Mouse (Mus musculus): ENCODE results near the gene Atf7ip2. TPM values are rescaled to one million over a fixed set of nuclear protein-coding genes. Genes with fewer than 3 reads are reported as not detected.
"Not testable (repeated sequence)": the region's sequence is repeated elsewhere in the genome, so short reads cannot be mapped to it uniquely, and the experiment has no call there.

Gene Atf7ip2
- under 1 TPM in 1 of 2 experiments, not detected in 1; 0.38 TPM for total RNA-seq (2021)
- long read RNA-seq = 0 reads

GRCm38 (mm10) chr16:10192679-10193506, at the start of gene Atf7ip2:
Gene Atf7ip2, plus strand, starts transcription at chr16:10192712.
- peak; percentile 58 to 72 for DNase-seq (ENCODE audit: low spot score in 2 of 2)

GRCm38 (mm10) chr16:10143166-10143565, 49.3 kb upstream of the Atf7ip2 start:
- no peak for DNase-seq (ENCODE audit: low spot score in 2 of 2)

DNA sequence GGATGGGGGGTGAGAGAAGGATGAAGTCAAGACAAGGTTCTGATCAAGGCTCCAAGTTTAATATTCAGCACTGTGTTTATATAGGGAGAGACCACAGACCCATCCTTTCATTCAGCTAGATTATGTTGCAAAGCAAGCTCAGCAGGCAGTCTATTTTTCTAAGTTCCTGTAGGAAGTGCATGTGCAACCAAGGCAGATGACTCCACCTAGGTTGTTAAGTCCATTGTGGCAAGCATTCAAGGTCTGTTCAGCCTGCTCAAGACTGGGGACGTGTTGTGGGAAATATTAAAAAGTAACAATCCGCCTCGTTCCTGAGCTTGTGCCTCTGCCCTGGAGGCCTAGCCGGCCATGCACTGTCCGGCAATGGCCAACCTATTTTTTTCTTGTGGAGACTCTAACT, 45.1 kb upstream of the Atf7ip2 start:
- DNase-seq (ENCODE audit: low spot score in 2 of 2) = no peak

- DNase-seq (ENCODE audit: low spot score in 2 of 2) = no peak
Observed at GRCm38 (mm10) chr16:10169123-10169905, 23.2 kb upstream of the Atf7ip2 start.

GRCm38 (mm10) chr16:10170005-10170404, 22.5 kb upstream of the Atf7ip2 start, which contains the start of gene Rpl39l:
Gene Rpl39l, plus strand, starts transcription at chr16:10170226.
- DNase-seq (ENCODE audit: low spot score in 2 of 2) = no peak

GRCm38 (mm10) chr16:10171276-10171675, 21.2 kb upstream of the Atf7ip2 start:
- no peak for DNase-seq (ENCODE audit: low spot score in 2 of 2)

GRCm38 (mm10) chr16:10172179-10172820, 20.2 kb upstream of the Atf7ip2 start:
- DNase-seq (ENCODE audit: low spot score in 2 of 2) = no peak

DNA sequence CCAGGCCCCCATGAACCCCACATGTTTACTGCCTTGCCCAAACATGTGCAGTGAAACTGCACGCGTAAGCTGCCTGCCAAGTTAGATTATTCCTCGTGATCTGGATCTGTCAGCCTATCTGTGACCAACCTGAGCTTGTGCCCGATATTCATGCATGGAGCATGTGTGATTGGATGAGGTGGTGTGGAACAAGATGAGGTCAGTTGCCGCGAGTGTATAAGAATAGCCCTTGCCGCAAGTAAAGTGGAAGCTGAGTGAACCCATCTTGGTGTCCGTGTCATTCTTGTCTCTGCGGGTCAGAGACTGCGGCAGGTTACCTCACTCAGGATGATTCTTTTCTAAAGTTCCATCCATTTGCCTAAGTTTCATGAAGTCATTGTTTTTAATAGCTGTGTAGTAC, 5.1 kb upstream of the Atf7ip2 start:
- DNase-seq (ENCODE audit: low spot score in 2 of 2) = not testable (repeated sequence)

GRCm38 (mm10) chr16:10208777-10209176, 16.3 kb downstream of the Atf7ip2 start:
- no peak for DNase-seq (ENCODE audit: low spot score in 2 of 2)

DNA sequence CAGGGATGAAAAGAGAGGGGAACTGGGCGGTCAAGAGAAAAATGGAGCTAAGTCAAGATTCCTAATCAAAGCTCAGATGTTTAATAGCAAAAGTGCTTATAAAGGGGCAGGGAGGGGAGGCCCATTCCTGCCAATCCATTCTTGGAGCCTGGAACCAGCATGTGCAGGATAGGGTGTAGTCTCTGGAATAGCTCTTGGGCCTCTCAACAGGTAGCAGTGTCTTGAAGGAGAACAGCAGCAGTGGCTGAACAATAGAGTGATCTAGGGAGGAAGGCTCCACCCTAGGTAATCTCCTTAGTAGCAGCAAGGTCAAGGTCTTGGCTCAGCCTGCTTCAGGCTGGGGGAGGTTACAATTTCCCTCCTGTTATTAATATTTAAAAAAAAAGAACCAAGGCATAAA, 23.9 kb downstream of the Atf7ip2 start:
- not testable (repeated sequence) for DNase-seq (ENCODE audit: low spot score in 2 of 2)

- not testable (repeated sequence) for DNase-seq (ENCODE audit: low spot score in 2 of 2)
Observed at GRCm38 (mm10) chr16:10217020-10217419, 24.5 kb downstream of the Atf7ip2 start.

- DNase-seq (ENCODE audit: low spot score in 2 of 2) = no peak
Observed at GRCm38 (mm10) chr16:10227361-10227760, 34.8 kb downstream of the Atf7ip2 start.

- DNase-seq (ENCODE audit: low spot score in 2 of 2) = no peak
Observed at GRCm38 (mm10) chr16:10236601-10237000, 44.1 kb downstream of the Atf7ip2 start.

DNA sequence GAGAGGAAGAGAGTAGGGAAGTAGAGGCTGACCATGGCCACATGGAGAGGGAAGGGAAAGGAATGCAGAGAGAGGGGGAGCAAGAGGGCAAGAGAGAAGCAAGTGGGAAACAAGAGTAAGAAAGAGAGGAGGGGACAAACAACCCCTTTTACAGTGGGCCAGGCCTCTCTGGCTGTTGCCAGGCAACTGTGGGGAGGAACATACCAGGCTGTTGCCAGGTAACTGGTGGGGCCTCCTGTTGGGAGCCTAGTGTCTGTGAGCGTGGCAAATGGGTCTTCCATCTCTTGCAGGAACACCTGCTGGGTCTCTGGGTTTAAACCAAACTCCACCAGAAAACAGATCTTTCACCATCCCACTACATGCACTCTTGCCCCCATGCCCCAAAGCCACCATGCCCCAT, 61.5 kb downstream of the Atf7ip2 start:
- peak in 1 of 2 experiments; percentile 4 for DNase-seq (ENCODE audit: low spot score in 2 of 2)

DNA sequence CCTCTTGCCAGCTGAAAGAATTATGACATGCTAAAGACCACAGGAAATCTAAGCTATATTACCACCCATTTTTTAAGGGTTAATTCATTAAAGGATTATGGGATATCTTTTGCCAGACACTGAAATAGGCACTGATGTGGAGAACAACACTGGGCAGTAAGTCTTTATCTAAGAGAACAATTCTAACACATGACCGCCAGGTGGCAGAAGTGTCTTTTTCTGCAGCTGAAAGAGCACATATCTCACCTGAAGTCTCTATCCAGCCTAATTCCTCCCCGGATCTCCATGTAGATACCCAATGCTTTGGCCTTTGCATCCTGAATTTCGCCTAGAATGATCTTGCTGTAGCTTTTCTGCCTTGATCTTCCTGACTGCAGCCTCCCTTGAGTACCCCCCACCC, 79.7 kb downstream of the Atf7ip2 start:
- peak in 1 of 2 experiments; percentile 51 for DNase-seq (ENCODE audit: low spot score in 2 of 2)

DNA sequence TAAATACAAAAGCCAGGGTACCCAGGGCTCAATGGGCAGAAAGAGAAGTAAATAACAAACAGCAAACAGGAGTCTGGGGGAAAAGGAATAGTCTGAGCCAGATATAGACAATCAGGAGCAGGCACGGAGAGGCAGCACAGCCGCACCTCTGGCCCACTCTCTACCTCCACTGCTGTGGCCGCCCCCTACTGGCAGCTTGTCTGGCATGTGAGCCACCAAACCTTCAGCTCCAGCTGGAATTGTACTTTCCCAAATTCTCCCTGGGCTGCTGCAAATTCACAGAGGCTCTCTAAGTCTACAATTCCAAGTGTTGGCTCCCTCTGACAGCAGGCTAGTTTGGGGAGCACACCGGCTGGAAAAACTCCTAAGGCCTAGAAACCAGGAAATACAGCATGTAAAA, 82.0 kb downstream of the Atf7ip2 start:
- DNase-seq (ENCODE audit: low spot score in 2 of 2) = no peak

DNA sequence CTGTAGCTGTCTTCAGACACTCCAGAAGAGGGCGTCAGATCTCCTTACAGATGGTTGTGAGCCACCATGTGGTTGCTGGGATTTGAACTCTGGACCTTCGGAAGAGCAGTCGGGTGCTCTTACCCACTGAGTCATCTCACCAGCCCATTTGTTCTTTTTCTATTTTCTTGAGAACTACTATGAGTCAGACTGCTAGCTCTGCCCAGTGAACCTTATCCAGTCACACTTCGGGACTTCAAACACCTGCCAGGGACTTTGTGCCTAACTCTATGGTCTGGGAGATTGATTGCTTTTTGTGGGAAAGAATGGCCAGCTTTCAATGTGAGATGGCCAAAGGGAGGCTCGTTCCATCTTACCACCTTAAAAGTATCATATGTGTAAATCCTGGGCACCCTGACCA, 84.3 kb downstream of the Atf7ip2 start:
- not testable (repeated sequence) for DNase-seq (ENCODE audit: low spot score in 2 of 2)

GRCm38 (mm10) chr16:10280286-10280951, 87.9 kb downstream of the Atf7ip2 start:
- peak; percentile 80 to 92 for DNase-seq (ENCODE audit: low spot score in 2 of 2)

GRCm38 (mm10) chr16:10281890-10282289, 89.4 kb downstream of the Atf7ip2 start:
- no peak for DNase-seq (ENCODE audit: low spot score in 2 of 2)

- DNase-seq (ENCODE audit: low spot score in 2 of 2) = peak in 1 of 2 experiments; percentile 17
Observed at GRCm38 (mm10) chr16:10286513-10287268, 94.2 kb downstream of the Atf7ip2 start.
